ENCODE assay signal across 8 mouse cellular contexts in the genomic region with DNA sequence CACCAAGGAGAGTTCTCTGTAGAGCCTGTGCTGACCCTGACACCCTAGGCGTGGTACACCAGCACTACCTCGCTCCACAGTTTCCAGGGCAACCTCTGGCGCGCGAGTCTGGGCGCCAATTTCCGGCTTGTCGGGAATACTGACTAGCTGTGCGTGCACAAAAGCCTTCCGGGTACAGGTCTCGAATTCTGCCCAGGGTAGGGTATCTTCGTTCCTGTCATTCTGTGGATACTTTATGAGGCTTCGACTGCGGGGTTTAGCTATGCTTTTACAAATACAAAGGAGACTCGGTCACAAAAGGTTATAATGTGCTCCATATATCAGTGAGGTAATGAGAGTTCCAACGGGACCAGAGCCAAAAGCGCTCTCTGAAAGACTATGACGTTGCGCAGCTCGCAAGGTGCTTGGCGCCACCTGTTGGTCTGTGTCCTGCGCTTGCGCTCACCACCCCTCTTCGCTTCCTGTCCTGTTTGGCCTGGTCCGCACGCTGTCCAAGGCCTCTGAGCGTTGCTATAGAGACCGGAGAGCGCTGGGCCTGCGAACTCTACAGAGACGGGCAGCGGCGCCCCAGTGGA. TPM values are rescaled to one million over a fixed set of nuclear protein-coding genes. Genes with fewer than 3 reads are reported as not detected.
DNase-seq lines count a peak whose midpoint lies in the region; ATAC-seq and TF ChIP-seq lines count a peak whose summit lies in the region.

TSS of gene 1700037C18Rik (minus strand) at position 153 of the 575 bp plus-strand sequence.
TSS of gene Cluap1 (plus strand) at position 265 of the 575 bp plus-strand sequence.

- H3K4me2 ChIP-seq in embryonic facial prominence, embryonic 13.5 days = peak within 1 kb of the TSS; percentile 75
- peak within 1 kb of the TSS; percentile 78 for H3K4me2 ChIP-seq in limb, embryonic 13.5 days (replicated peaks)
- peak within 1 kb of the TSS; percentile 67 for H3K4me2 ChIP-seq in midbrain, embryonic 16.5 days (ENCODE audit: low read length)

- peak; percentile 82 for TF ChIP-seq POLR2A in heart, adult 2 months (IDR thresholded peaks at IDR 0.05; ENCODE audit: insufficient read depth, low read depth, low read length)

- H3K4me3 ChIP-seq in embryonic facial prominence, embryonic 13.5 days = peak within 1 kb of the TSS; percentile 71
- peak within 1 kb of the TSS; percentile 75 for H3K4me3 ChIP-seq in heart, adult 2 months
- H3K4me3 ChIP-seq in limb, embryonic 13.5 days = peak within 1 kb of the TSS; percentile 71
- peak within 1 kb of the TSS; percentile 78 for H3K4me3 ChIP-seq in midbrain, embryonic 16.5 days (ENCODE audit: low read depth, low read length)

- peak; percentile 90 for ATAC-seq in embryonic facial prominence, embryonic 13.5 days (ENCODE audit: insufficient number of reproducible peaks, insufficient read depth, low FRiP score, low TSS enrichment, low read depth)
- peak; percentile 96 for ATAC-seq in limb, embryonic 13.5 days (ENCODE audit: low FRiP score, low read depth)
- peak; percentile 97 for ATAC-seq in midbrain, embryonic 16.5 days

- H3K79me2 ChIP-seq in heart, adult 2 months (replicated peaks; ENCODE audit: control insufficient read depth, insufficient read depth, low read length) = no peaks in the 10 kb centered on the region

- no peaks in the 10 kb centered on the region for H3K27me3 ChIP-seq in embryonic facial prominence, embryonic 13.5 days
- no peaks in the 10 kb centered on the region for H3K27me3 ChIP-seq in heart, adult 2 months (ENCODE audit: control insufficient read depth, insufficient read depth, low read length)
- H3K27me3 ChIP-seq in limb, embryonic 13.5 days = no peaks in the 10 kb centered on the region
- H3K27me3 ChIP-seq in midbrain, embryonic 16.5 days (ENCODE audit: control insufficient read depth, insufficient read depth, low read depth, low read length) = no peaks in the 10 kb centered on the region

- H3K9ac ChIP-seq in embryonic facial prominence, embryonic 13.5 days = peak within 1 kb of the TSS; percentile 86
- H3K9ac ChIP-seq in heart, adult 2 months (ENCODE audit: low read depth, low read length) = peak within 1 kb of the TSS; percentile 79
- peak within 1 kb of the TSS; percentile 85 for H3K9ac ChIP-seq in limb, embryonic 13.5 days
- peak within 1 kb of the TSS; percentile 80 for H3K9ac ChIP-seq in midbrain, embryonic 16.5 days (ENCODE audit: low read depth, low read length)

- peaks cover 5% of the 10 kb centered on the region; the same call in 1 of the 2 replicates for H3K4me1 ChIP-seq in embryonic facial prominence, embryonic 13.5 days
- no peaks in the 10 kb centered on the region for H3K4me1 ChIP-seq in heart, adult 2 months (ENCODE audit: control insufficient read depth, insufficient read depth, low read length)
- H3K4me1 ChIP-seq in limb, embryonic 13.5 days = peaks cover 5% of the 10 kb centered on the region
- H3K4me1 ChIP-seq in midbrain, embryonic 16.5 days (ENCODE audit: control insufficient read depth, insufficient read depth, low read length) = peaks cover 16% of the 10 kb centered on the region

- H3K9me3 ChIP-seq in embryonic facial prominence, embryonic 13.5 days = no peaks in the 10 kb centered on the region
- no peaks in the 10 kb centered on the region for H3K9me3 ChIP-seq in limb, embryonic 13.5 days
- H3K9me3 ChIP-seq in midbrain, embryonic 16.5 days (replicated peaks; ENCODE audit: control insufficient read depth, low read length, poor library complexity, severe bottlenecking) = no peaks in the 10 kb centered on the region

- peak; percentile 94 for TF ChIP-seq CTCF in heart, adult 2 months (IDR thresholded peaks at IDR 0.05)

- peak within 1 kb of the TSS; percentile 66 for H3K27ac ChIP-seq in embryonic facial prominence, embryonic 13.5 days
- peak within 1 kb of the TSS; percentile 90 for H3K27ac ChIP-seq in heart, adult 2 months
- peak within 1 kb of the TSS; percentile 44; the same call in 1 of the 2 replicates for H3K27ac ChIP-seq in limb, embryonic 13.5 days
- H3K27ac ChIP-seq in midbrain, embryonic 16.5 days (ENCODE audit: low read length) = peak within 1 kb of the TSS; percentile 77

- intact Hi-C loops in heart, adult 2 months (cut with DNase I) = loop anchor here (1.0 to 2.0 kb wide), 4 partner anchors 24 to 94 kb away; partner anchors contain the start of genes Gm20695, Slx4, Zfp174 and Zfp597

- 2% methylated on average over 33 of the region's 33 CpGs for WGBS in embryonic facial prominence, embryonic 13.5 days
- under 1% methylated on average over 33 of the region's 33 CpGs for WGBS in heart, adult 2 months
- 0% methylated on average over 33 of the region's 33 CpGs for WGBS in limb, embryonic 13.5 days
- 0% methylated on average over 33 of the region's 33 CpGs for WGBS in midbrain, embryonic 16.5 days

- H3K36me3 ChIP-seq in embryonic facial prominence, embryonic 13.5 days = peaks cover 53% of the 10 kb centered on the region
- H3K36me3 ChIP-seq in heart, adult 2 months (ENCODE audit: control insufficient read depth, insufficient read depth, low read length) = peaks cover 3% of the 10 kb centered on the region
- peaks cover 51% of the 10 kb centered on the region for H3K36me3 ChIP-seq in limb, embryonic 13.5 days
- H3K36me3 ChIP-seq in midbrain, embryonic 16.5 days (ENCODE audit: control insufficient read depth, insufficient read depth, low read length) = peaks cover 20% of the 10 kb centered on the region

- DNase-seq in 3134 (ENCODE audit: extremely low read depth, insufficient read length, low spot score) = peak; percentile 89
- DNase-seq in adrenal gland, postnatal 36 days = peak; percentile 95
- DNase-seq in heart, adult 2 months = peak; percentile 90 to 96
- peak; percentile 96 for DNase-seq in kidney, adult 8-10 months
- DNase-seq in spleen, postnatal 10 days (ENCODE audit: low spot score in 2 of 2) = peak; percentile 88 to 93

- peak; percentile 52; the same call in 1 of the 2 replicates for TF ChIP-seq EP300 in heart, adult 2 months (IDR thresholded peaks at IDR 0.05; ENCODE audit: insufficient read depth, low read depth, low read length)

RNA-seq across cellular contexts. Expression of gene 1700037C18Rik, which starts in this region (rescaled TPM):
- 1 to 10 TPM; 3.2 to 4.0 TPM for total RNA-seq in adrenal gland, postnatal 36 days (2021)
- 6.0 and 8.3 TPM in 2 replicates for polyA plus RNA-seq in embryonic facial prominence, embryonic 13.5 days (2015; fragmentation: Nextera tagmentation; extraction: Ambion mirVana)
- total RNA-seq in heart, adult 2 months (2021) = 1 to 10 TPM; 2.9 TPM
- 2.9 and 5.2 TPM in 2 replicates for polyA plus RNA-seq in heart, adult 2 months (2012; rRNA removed)
- 6.9 and 8.1 TPM in 2 replicates for polyA plus RNA-seq in limb, embryonic 13.5 days (2015; fragmentation: Nextera tagmentation; extraction: Ambion mirVana)
- polyA plus RNA-seq in midbrain, embryonic 16.5 days (2015; fragmentation: Nextera tagmentation; extraction: Ambion mirVana) = 13.2 and 14.7 TPM in 2 replicates

RNA-seq across cellular contexts. Expression of gene Cluap1, which starts in this region (rescaled TPM):
- total RNA-seq in adrenal gland, postnatal 36 days (2021) = 10 to 100 TPM; 16.9 to 20.8 TPM
- 39.7 and 41.9 TPM in 2 replicates for polyA plus RNA-seq in embryonic facial prominence, embryonic 13.5 days (2015; fragmentation: Nextera tagmentation; extraction: Ambion mirVana)
- total RNA-seq in heart, adult 2 months (2021) = 10 to 100 TPM in 1 of 2 experiments, 1 to 10 TPM in 1; 9.7 to 10.9 TPM
- 4.9 and 5.9 TPM in 2 replicates for polyA plus RNA-seq in heart, adult 2 months (2012; rRNA removed)
- polyA plus RNA-seq in limb, embryonic 13.5 days (2015; fragmentation: Nextera tagmentation; extraction: Ambion mirVana) = 31.1 and 31.3 TPM in 2 replicates
- polyA plus RNA-seq in midbrain, embryonic 16.5 days (2015; fragmentation: Nextera tagmentation; extraction: Ambion mirVana) = 42.3 and 44.4 TPM in 2 replicates

Comparison
In these comparisons a context has a peak if more than half of its experiments do, and no peak if none do; other contexts are left out.
1. Peak in every context shown above with its lines: DNase-seq, ATAC-seq, H3K4me3 ChIP-seq and H3K27ac ChIP-seq.